Comparison of ENCODE assay signal across 7 mouse cellular contexts in the genomic region with DNA sequence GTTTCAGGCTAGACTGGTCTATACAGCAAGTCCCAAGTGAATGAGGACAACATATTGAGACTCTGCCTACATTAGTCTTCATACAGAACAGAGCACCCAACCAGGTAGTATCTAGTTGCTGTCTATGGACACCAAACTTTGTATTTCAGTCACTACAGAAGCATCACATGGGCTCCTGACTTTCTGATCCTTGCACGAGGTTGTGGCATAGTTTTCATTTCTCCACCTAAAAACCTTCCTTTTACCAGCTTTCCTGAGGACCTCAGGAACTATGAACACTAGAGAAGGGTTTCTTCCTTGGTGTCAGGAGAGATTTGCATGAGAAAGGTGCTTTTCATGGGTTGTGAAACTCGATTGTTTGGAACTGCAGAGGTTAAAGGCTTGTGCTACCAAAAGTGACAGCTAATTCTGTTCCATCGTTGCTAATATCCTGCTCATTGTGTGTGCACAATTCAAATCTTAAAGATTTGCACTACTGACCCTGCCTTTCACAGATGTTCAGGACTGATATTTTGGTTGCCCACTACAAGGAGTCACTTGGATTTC. TPM values are rescaled to one million over a fixed set of nuclear protein-coding genes. Genes with fewer than 3 reads are reported as not detected.
DNase-seq lines count a peak whose midpoint lies in the region; ATAC-seq and TF ChIP-seq lines count a peak whose summit lies in the region.

No protein-coding gene starts in this region.

- H3K4me1 ChIP-seq in testis, adult 2 months (ENCODE audit: control insufficient read depth, insufficient read depth, low read length): peaks cover 11% of the 10 kb centered on the region
- H3K4me1 ChIP-seq in forebrain, embryonic 11.5 days (replicated peaks; ENCODE audit: control insufficient read depth, insufficient read depth, low read length): peaks cover 7% of the 10 kb centered on the region; the same call in 1 of the 2 replicates
- H3K4me1 ChIP-seq in liver, embryonic 12.5 days: peaks cover 47% of the 10 kb centered on the region
- peaks cover 7% of the 10 kb centered on the region; the same call in 1 of the 2 replicates for H3K4me1 ChIP-seq in stomach, postnatal 0 days (replicated peaks; ENCODE audit: control insufficient read depth, insufficient read depth)

- no peak for TF ChIP-seq POLR2A in testis, adult 2 months (IDR thresholded peaks at IDR 0.05; ENCODE audit: control insufficient read depth, low read depth, low read length)

- peak overlapping the region; percentile 95 for H3K4me3 ChIP-seq in testis, adult 2 months (ENCODE audit: control insufficient read depth, low read depth, low read length)
- peak overlapping the region; percentile 48 for H3K4me3 ChIP-seq in forebrain, embryonic 11.5 days (ENCODE audit: low read depth, low read length)
- peak overlapping the region; percentile 69 for H3K4me3 ChIP-seq in liver, embryonic 12.5 days
- H3K4me3 ChIP-seq in stomach, postnatal 0 days (ENCODE audit: low read depth, low read length): peak overlapping the region; percentile 58

- peak overlapping the region; percentile 82 for H3K9ac ChIP-seq in forebrain, embryonic 11.5 days (ENCODE audit: low read length)
- H3K9ac ChIP-seq in liver, embryonic 12.5 days: peak overlapping the region; percentile 81
- peak overlapping the region; percentile 84; the same call in 1 of the 2 replicates for H3K9ac ChIP-seq in stomach, postnatal 0 days (ENCODE audit: low read length)

- no peaks in the 10 kb centered on the region for H3K36me3 ChIP-seq in testis, adult 2 months (ENCODE audit: control insufficient read depth, insufficient read depth, low read length)
- peaks cover 2% of the 10 kb centered on the region; the same call in 1 of the 2 replicates for H3K36me3 ChIP-seq in forebrain, embryonic 11.5 days (ENCODE audit: control insufficient read depth, insufficient read depth, low read length)
- peaks cover 25% of the 10 kb centered on the region for H3K36me3 ChIP-seq in liver, embryonic 12.5 days
- H3K36me3 ChIP-seq in stomach, postnatal 0 days (ENCODE audit: control insufficient read depth, insufficient read depth, low read length): peaks cover 7% of the 10 kb centered on the region; the same call in 1 of the 2 replicates

- no peak for DNase-seq in testis, postnatal 14 days (ENCODE audit: low spot score)
- DNase-seq in forebrain, embryonic 11.5 days (ENCODE audit: low spot score): no peak
- DNase-seq in stomach, postnatal 0 days (ENCODE audit: low spot score): no peak
- DNase-seq in left cerebral cortex, postnatal 36 days (ENCODE audit: low spot score in 2 of 2): no peak
- DNase-seq in thymus, postnatal 0 days (ENCODE audit: low spot score): no peak

- no peak for TF ChIP-seq CTCF in testis, adult 2 months (IDR thresholded peaks at IDR 0.05; ENCODE audit: control insufficient read depth, insufficient read depth, insufficient replicate concordance, low read depth, low read length)
- no peak for TF ChIP-seq CTCF in stomach, postnatal 0 days (IDR thresholded peaks at IDR 0.05; ENCODE audit: low read depth)

- no peaks in the 10 kb centered on the region for H3K9me3 ChIP-seq in forebrain, embryonic 11.5 days (ENCODE audit: control insufficient read depth, low read length)
- H3K9me3 ChIP-seq in liver, embryonic 12.5 days (replicated peaks): no peaks in the 10 kb centered on the region
- no peaks in the 10 kb centered on the region for H3K9me3 ChIP-seq in stomach, postnatal 0 days (ENCODE audit: control insufficient read depth, low read length)

- WGBS in forebrain, embryonic 11.5 days: 18% methylated on average over 3 of the region's 3 CpGs
- WGBS in liver, embryonic 12.5 days (ENCODE audit: insufficient replicate concordance): 13% methylated on average over 3 of the region's 3 CpGs
- 12% methylated on average over 3 of the region's 3 CpGs for WGBS in stomach, postnatal 0 days

- H3K27ac ChIP-seq in testis, adult 2 months (ENCODE audit: control insufficient read depth, insufficient read depth, low read depth, low read length): peak overlapping the region; percentile 79
- H3K27ac ChIP-seq in forebrain, embryonic 11.5 days (ENCODE audit: low read depth, low read length): no peak overlapping the region; the same call in 1 of the 2 replicates
- peak overlapping the region; percentile 89 for H3K27ac ChIP-seq in liver, embryonic 12.5 days
- peak overlapping the region; percentile 90 for H3K27ac ChIP-seq in stomach, postnatal 0 days (replicated peaks)

- H3K27me3 ChIP-seq in testis, adult 2 months (ENCODE audit: control insufficient read depth, insufficient read depth, low read length): no peaks in the 10 kb centered on the region
- H3K27me3 ChIP-seq in forebrain, embryonic 11.5 days (ENCODE audit: control insufficient read depth, insufficient read depth, low read length): no peaks in the 10 kb centered on the region
- peaks cover 12% of the 10 kb centered on the region for H3K27me3 ChIP-seq in liver, embryonic 12.5 days (replicated peaks)
- H3K27me3 ChIP-seq in stomach, postnatal 0 days (ENCODE audit: control insufficient read depth, insufficient read depth, low read length): no peaks in the 10 kb centered on the region

- ATAC-seq in forebrain, embryonic 11.5 days (replicated peaks; ENCODE audit: low FRiP score): no peak
- ATAC-seq in liver, embryonic 12.5 days: no peak
- ATAC-seq in stomach, postnatal 0 days (ENCODE audit: low FRiP score, low TSS enrichment): no peak

- TF ChIP-seq EP300 in stomach, postnatal 0 days (optimal IDR thresholded peaks at IDR 0.05): no peak

- peak overlapping the region; percentile 84 for H3K4me2 ChIP-seq in forebrain, embryonic 11.5 days (ENCODE audit: low read depth, low read length, severe bottlenecking)
- H3K4me2 ChIP-seq in liver, embryonic 12.5 days: peak overlapping the region; percentile 82
- peak overlapping the region; percentile 82 for H3K4me2 ChIP-seq in stomach, postnatal 0 days (replicated peaks; ENCODE audit: low read depth)

- intact Hi-C loops in left cerebral cortex, postnatal 36 days (cut with DNase I): loop anchor here (2.0 to 5.0 kb wide), 2 partner anchors 58 to 241 kb away; no protein-coding TSS in a partner anchor

RNA-seq across cellular contexts. Expression of gene Dgkq, which starts 1.0 kb away (rescaled TPM):
- polyA plus RNA-seq in testis, adult 2 months (2012; rRNA removed): 4.7 and 4.8 TPM in 2 replicates
- polyA plus RNA-seq in forebrain, embryonic 11.5 days (2014; fragmentation: Nextera tagmentation; extraction: Ambion mirVana): 13.6 and 13.9 TPM in 2 replicates
- 6.2 and 7.1 TPM in 2 replicates for polyA plus RNA-seq in liver, embryonic 12.5 days (2016; fragmentation: Nextera tagmentation; extraction: Ambion mirVana)
- 4.6 and 4.9 TPM in 2 replicates for polyA plus RNA-seq in stomach, postnatal 0 days (2015; fragmentation: Nextera tagmentation; extraction: Ambion mirVana)
- 10 to 100 TPM; 40.5 to 57.7 TPM for total RNA-seq in left cerebral cortex, postnatal 36 days (2021)
- polyA plus RNA-seq in thymus, postnatal 0 days (2015; fragmentation: Nextera tagmentation; extraction: Ambion mirVana): 5.0 and 6.6 TPM in 2 replicates

RNA-seq across cellular contexts. Expression of gene Slc26a1, which starts 6.9 kb away (rescaled TPM):
- 0.04 and 0.09 TPM in 2 replicates for polyA plus RNA-seq in testis, adult 2 months (2012; rRNA removed)
- polyA plus RNA-seq in forebrain, embryonic 11.5 days (2014; fragmentation: Nextera tagmentation; extraction: Ambion mirVana): 1.1 and 1.5 TPM in 2 replicates
- 12.7 and 12.9 TPM in 2 replicates for polyA plus RNA-seq in liver, embryonic 12.5 days (2016; fragmentation: Nextera tagmentation; extraction: Ambion mirVana)
- polyA plus RNA-seq in stomach, postnatal 0 days (2015; fragmentation: Nextera tagmentation; extraction: Ambion mirVana): 0.17 and 0.22 TPM in 2 replicates
- total RNA-seq in left cerebral cortex, postnatal 36 days (2021): under 1 TPM; 0.93 to 0.94 TPM
- polyA plus RNA-seq in thymus, postnatal 0 days (2015; fragmentation: Nextera tagmentation; extraction: Ambion mirVana): 0.14 and 0.20 TPM in 2 replicates

RNA-seq across cellular contexts. Expression of gene Idua, which starts 8.3 kb away (rescaled TPM):
- polyA plus RNA-seq in testis, adult 2 months (2012; rRNA removed): 3.6 and 3.8 TPM in 2 replicates
- polyA plus RNA-seq in forebrain, embryonic 11.5 days (2014; fragmentation: Nextera tagmentation; extraction: Ambion mirVana): 11.5 and 11.6 TPM in 2 replicates
- 5.9 TPM in 2 replicates for polyA plus RNA-seq in liver, embryonic 12.5 days (2016; fragmentation: Nextera tagmentation; extraction: Ambion mirVana)
- polyA plus RNA-seq in stomach, postnatal 0 days (2015; fragmentation: Nextera tagmentation; extraction: Ambion mirVana): 5.3 and 5.9 TPM in 2 replicates
- total RNA-seq in left cerebral cortex, postnatal 36 days (2021): 10 to 100 TPM; 13.8 to 18.8 TPM
- 5.4 and 6.2 TPM in 2 replicates for polyA plus RNA-seq in thymus, postnatal 0 days (2015; fragmentation: Nextera tagmentation; extraction: Ambion mirVana)

RNA-seq across cellular contexts. Expression of gene Fgfrl1, which starts 23.7 kb away (rescaled TPM):
- 28.9 and 34.7 TPM in 2 replicates for polyA plus RNA-seq in testis, adult 2 months (2012; rRNA removed)
- 22.0 and 24.5 TPM in 2 replicates for polyA plus RNA-seq in forebrain, embryonic 11.5 days (2014; fragmentation: Nextera tagmentation; extraction: Ambion mirVana)
- 18.0 and 18.6 TPM in 2 replicates for polyA plus RNA-seq in liver, embryonic 12.5 days (2016; fragmentation: Nextera tagmentation; extraction: Ambion mirVana)
- 21.2 and 22.2 TPM in 2 replicates for polyA plus RNA-seq in stomach, postnatal 0 days (2015; fragmentation: Nextera tagmentation; extraction: Ambion mirVana)
- 10 to 100 TPM; 16.4 to 23.8 TPM for total RNA-seq in left cerebral cortex, postnatal 36 days (2021)
- polyA plus RNA-seq in thymus, postnatal 0 days (2015; fragmentation: Nextera tagmentation; extraction: Ambion mirVana): 4.1 and 5.1 TPM in 2 replicates

RNA-seq across cellular contexts. Expression of gene Tmem175, which starts 38.9 kb away (rescaled TPM):
- polyA plus RNA-seq in testis, adult 2 months (2012; rRNA removed): 128 and 145 TPM in 2 replicates
- 19.4 and 22.2 TPM in 2 replicates for polyA plus RNA-seq in forebrain, embryonic 11.5 days (2014; fragmentation: Nextera tagmentation; extraction: Ambion mirVana)
- 16.1 and 17.8 TPM in 2 replicates for polyA plus RNA-seq in liver, embryonic 12.5 days (2016; fragmentation: Nextera tagmentation; extraction: Ambion mirVana)
- polyA plus RNA-seq in stomach, postnatal 0 days (2015; fragmentation: Nextera tagmentation; extraction: Ambion mirVana): 15.6 and 17.0 TPM in 2 replicates
- total RNA-seq in left cerebral cortex, postnatal 36 days (2021): 10 to 100 TPM; 40.7 to 41.4 TPM
- 25.2 and 28.3 TPM in 2 replicates for polyA plus RNA-seq in thymus, postnatal 0 days (2015; fragmentation: Nextera tagmentation; extraction: Ambion mirVana)
